Mouse (Mus musculus) liver, embryonic 11.5 days (tissue): ENCODE data around the gene Vps13d. TPM values are rescaled to one million over a fixed set of nuclear protein-coding genes. Genes with fewer than 3 reads are reported as not detected.

ENCODE experiments used
- ATAC-seq: fragments of 200-750 bp; cut with Nextera tagmentation; replicated peaks from 2 replicates; pipeline ENCODE4 v1.8.0; 2017; ENCODE audit warnings: moderate number of reproducible peaks, mild to moderate bottlenecking, moderate TSS enrichment, moderate library complexity; ENCODE audit not compliant: low FRiP score
- DNase-seq: peaks from one replicate; pipeline ENCODE4 v3.0.0-alpha.2; 2017; ENCODE audit warnings: low spot score
- H3K27ac ChIP-seq: fragments of 300-500 bp; sonication (generic); 2 replicates; pipeline ENCODE4 v1.5.1; 2014; ENCODE audit warnings: mild to moderate bottlenecking, low read depth, low read length, control low read depth
- H3K27me3 ChIP-seq: fragments of 300-500 bp; sonication (generic); replicated peaks from 2 replicates; pipeline ENCODE4 v1.6.1; 2014; ENCODE audit warnings: low read length, mixed read lengths; ENCODE audit not compliant: control insufficient read depth, insufficient read depth
- H3K36me3 ChIP-seq: fragments of 300-500 bp; sonication (generic); 2 replicates; pipeline ENCODE4 v1.6.1; 2014; ENCODE audit warnings: mild to moderate bottlenecking, low read length, moderate library complexity, mixed read lengths; ENCODE audit not compliant: control insufficient read depth, insufficient read depth
- H3K4me1 ChIP-seq: fragments of 300-500 bp; sonication (generic); replicated peaks from 2 replicates; pipeline ENCODE4 v1.6.1; 2014; ENCODE audit warnings: low read length, mixed read lengths; ENCODE audit not compliant: control insufficient read depth, insufficient read depth
- H3K4me2 ChIP-seq: fragments of 300-500 bp; sonication (generic); 2 replicates; pipeline ENCODE4 v1.6.1; 2014; ENCODE audit warnings: mild to moderate bottlenecking, control low read depth, moderate library complexity
- H3K4me3 ChIP-seq: fragments of 300-500 bp; sonication (generic); 2 replicates; pipeline ENCODE4 v1.5.1; 2014; ENCODE audit warnings: low read depth, low read length, control low read depth
- H3K9ac ChIP-seq: fragments of 300-500 bp; sonication (generic); 2 replicates; pipeline ENCODE4 v1.6.1; 2014; ENCODE audit warnings: low read depth, low read length, control low read depth
- H3K9me3 ChIP-seq: fragments of 300-500 bp; sonication (generic); 2 replicates; pipeline ENCODE4 v1.6.1; 2016; ENCODE audit warnings: low read length, inconsistent platforms, mixed read lengths; ENCODE audit not compliant: control insufficient read depth
- WGBS: fragments of 180-500 bp; shearing (Covaris S2); extraction: QIAGEN DNeasy Blood & Tissue Kit; methylation state at CpG from one replicate; pipeline ENCODE4 v1.1.7; 2014; 5-methylcytosine and 5-hydroxymethylcytosine counted together
- polyA plus RNA-seq: library from polyadenylated mRNA; unstranded; fragments of >200 nt; fragmentation: Nextera tagmentation; extraction: Ambion mirVana; gene quantifications from 2 replicates; pipeline ENCODE4 v1.2.1, GENCODE M21; 2014

Gene Vps13d
- polyA plus RNA-seq, 1 experiment from 2014 or later: 11.7 TPM

DNA sequence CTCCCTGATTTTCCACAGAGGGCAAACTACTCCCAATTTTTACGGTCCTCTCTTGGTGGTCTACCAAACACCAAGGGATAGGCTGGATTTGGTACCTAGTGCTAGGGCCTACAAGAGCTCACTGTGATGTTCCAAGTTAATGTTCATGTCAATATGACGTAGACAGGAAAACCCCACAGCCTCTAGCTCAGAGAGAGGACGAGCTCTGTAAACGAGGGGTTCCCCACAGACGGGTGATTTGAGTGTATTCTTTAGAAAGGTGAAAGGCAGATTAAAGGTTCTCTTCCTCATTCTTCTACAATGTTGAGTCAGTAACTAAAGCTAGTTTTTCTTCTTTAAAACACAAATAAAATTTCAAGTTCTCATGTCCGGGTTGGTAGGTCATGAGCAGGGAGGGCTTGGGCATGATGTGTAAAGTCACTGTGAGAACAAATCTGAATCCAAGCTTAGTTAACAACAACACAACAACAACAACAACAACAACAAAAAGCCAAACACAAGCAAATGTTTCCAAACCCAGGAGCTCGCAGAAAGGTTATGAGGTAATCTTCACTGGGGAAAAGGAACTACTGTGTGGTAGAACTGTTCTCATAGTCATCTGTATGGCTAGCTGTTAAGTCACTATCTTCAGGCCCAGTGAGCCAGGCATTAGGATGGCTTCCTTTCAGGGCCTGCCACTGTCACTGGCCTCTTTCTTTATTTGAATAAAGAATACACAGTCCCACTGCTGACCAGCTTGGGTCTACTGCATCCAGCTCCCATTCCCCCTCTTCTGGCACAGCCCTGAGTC, 208.6 kb downstream of the Vps13d start:
- Histone ChIP-seq H3K27me3 (no peaks in the 10 kb centered on the region), H3K4me3 (no peak overlapping the region), H3K27ac (no peak overlapping the region), H3K9ac (no peak overlapping the region), H3K4me2 (no peak overlapping the region), H3K4me1 (peaks cover 10% of the 10 kb centered on the region), H3K9me3 (no peaks in the 10 kb centered on the region), H3K36me3 (no peaks in the 10 kb centered on the region)
- DNase-seq: no peak
- no peak for ATAC-seq
- WGBS: 88% methylated on average over 7 of the region's 7 CpGs

DNA sequence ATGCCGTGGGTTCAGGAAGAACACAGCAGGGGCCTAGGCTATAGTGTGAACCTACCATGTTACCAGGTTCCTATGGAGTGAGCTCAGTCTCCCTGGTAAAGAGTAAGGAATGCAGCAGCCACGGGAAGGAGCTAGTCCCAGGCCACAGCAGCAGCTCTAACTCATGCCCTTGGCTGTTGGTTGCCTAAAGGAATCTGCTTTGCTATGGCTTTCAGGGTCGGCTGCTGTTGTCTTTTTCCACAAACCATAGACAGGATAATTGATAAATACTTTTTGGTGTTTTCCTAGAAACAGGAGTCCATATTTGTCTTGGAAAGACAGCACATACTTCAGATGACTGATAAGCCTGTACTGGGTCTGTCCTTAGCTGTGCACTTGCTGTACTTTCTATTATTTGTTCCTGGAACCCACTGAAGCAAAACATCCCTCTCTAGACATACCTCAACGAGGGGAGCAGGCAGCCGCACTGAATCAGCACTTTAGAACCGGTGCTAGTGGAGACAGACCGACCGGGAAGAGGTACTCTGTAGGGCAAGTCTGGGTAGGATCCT, 210.9 kb downstream of the Vps13d start:
- no peak overlapping the region for H3K9ac ChIP-seq
- ATAC-seq: no peak
- H3K4me2 ChIP-seq: no peak overlapping the region
- WGBS: 61% methylated on average over 8 of the region's 8 CpGs
- no peaks in the 10 kb centered on the region for H3K36me3 ChIP-seq
- H3K4me3 ChIP-seq: no peak overlapping the region
- H3K9me3 ChIP-seq: no peaks in the 10 kb centered on the region
- H3K27ac ChIP-seq: no peak overlapping the region
- DNase-seq: no peak
- H3K27me3 ChIP-seq: no peaks in the 10 kb centered on the region
- peaks cover 11% of the 10 kb centered on the region for H3K4me1 ChIP-seq

DNA sequence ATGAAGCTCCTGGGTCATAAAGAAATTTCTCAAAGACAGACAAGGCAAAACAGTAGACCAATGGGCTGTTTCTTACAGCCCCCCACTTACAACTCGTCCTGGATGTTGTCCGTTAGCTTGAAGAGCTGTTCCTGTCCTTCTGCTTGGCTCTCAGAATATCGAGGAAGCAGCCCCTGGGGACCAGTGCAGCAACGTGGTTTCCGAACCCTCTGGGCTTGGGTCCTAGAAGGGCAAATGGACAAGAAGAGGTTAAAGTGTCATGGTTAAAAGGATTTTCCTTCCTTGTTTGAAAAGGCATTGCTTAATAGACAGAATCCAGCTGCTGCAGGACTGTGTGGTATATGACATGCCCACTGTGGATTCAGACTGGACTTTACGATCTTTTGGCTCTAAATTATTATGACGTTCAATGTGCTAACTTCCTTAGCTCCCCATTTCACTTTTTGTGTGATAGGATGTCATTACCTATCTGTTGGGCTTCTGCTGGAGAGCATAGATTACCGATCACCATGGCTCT, 211.5 kb downstream of the Vps13d start:
- H3K9me3 ChIP-seq: no peaks in the 10 kb centered on the region
- no peaks in the 10 kb centered on the region for H3K36me3 ChIP-seq
- H3K4me1 ChIP-seq: peaks cover 11% of the 10 kb centered on the region
- H3K4me3 ChIP-seq: no peak overlapping the region
- H3K9ac ChIP-seq: no peak overlapping the region
- H3K27ac ChIP-seq: no peak overlapping the region
- ATAC-seq (no peak), DNase-seq (no peak)
- 77% methylated on average over 8 of the region's 8 CpGs for WGBS
- H3K4me2 ChIP-seq: no peak overlapping the region
- no peaks in the 10 kb centered on the region for H3K27me3 ChIP-seq

DNA sequence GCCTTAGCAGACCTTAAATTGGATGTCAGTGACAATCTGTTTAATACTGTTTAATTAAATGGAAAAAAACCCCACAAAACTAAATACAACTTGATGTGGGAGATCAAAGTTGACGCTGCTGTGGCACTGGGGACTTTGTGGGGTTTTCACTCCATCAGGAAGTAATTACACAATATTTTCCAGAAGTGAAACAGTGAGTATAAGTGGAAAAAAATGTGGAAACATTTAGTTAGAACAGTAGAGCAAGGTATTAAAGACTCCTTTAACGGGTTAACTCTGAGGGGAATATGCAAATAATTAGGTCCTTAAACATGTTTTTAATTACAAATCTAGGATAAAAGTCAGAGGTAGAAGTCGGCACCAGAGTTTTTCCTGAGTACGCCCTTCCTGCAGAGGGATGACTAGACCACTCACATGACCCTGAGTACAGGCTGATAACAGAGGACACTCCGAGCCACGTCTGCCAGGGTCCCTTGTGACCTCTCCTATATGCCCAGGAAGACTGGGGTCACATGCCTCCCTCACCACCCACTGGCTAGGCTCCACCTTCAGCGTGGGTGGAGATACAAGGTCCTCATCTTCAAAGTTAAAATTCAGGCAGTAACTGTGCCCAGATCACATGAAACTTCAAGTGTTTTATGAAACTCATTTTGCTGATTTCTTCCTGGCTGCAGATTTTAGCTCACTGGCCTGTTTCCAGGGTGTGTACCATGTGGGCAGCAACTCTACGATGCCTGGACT, 213.8 kb downstream of the Vps13d start:
- Histone ChIP-seq H3K9ac (no peak overlapping the region), H3K4me3 (no peak overlapping the region), H3K4me1 (peaks cover 11% of the 10 kb centered on the region), H3K36me3 (no peaks in the 10 kb centered on the region), H3K9me3 (no peaks in the 10 kb centered on the region), H3K27ac (no peak overlapping the region), H3K4me2 (no peak overlapping the region), H3K27me3 (no peaks in the 10 kb centered on the region)
- 48% methylated on average over 8 of the region's 8 CpGs for WGBS
- DNase-seq: no peak
- peak; percentile 55 for ATAC-seq

DNA sequence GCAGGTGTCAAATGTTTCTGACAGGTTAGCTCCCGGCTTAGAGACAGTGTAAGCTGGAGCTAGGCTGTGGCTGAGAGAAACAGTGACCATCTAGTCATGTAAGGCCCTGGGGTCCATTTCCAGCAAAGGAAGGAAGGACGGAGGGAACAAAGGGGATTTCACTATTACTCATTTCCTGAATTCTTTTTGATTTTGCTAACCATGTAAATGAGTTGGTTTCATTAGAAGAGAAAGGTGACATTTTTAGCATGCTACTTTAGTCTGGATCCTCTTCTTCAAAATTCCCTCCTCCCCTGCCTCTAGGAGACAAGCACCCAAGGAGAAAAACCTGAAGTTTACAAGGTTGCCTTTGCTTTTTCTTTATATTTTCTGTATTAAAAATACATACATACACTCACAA, 214.7 kb downstream of the Vps13d start:
- Histone ChIP-seq H3K4me1 (peaks cover 11% of the 10 kb centered on the region), H3K4me2 (no peak overlapping the region), H3K9ac (no peak overlapping the region), H3K27ac (no peak overlapping the region), H3K27me3 (no peaks in the 10 kb centered on the region), H3K4me3 (no peak overlapping the region), H3K9me3 (no peaks in the 10 kb centered on the region), H3K36me3 (no peaks in the 10 kb centered on the region)
- no peak for DNase-seq
- no peak for ATAC-seq
- WGBS: 76% methylated on average over 2 of the region's 2 CpGs

- no peak for ATAC-seq
- no peak overlapping the region for H3K9ac ChIP-seq
Measured at GRCm38 (mm10) chr4:144978039-144978438, 216.8 kb downstream of the Vps13d start.

GRCm38 (mm10) chr4:144977057-144977456, 217.7 kb downstream of the Vps13d start:
- WGBS: 55% methylated on average over 1 of the region's 1 CpGs

More at GRCm38 (mm10) chr4:144978039-144978438, 216.8 kb downstream of the Vps13d start:
- Histone ChIP-seq H3K4me3 (no peak overlapping the region), H3K4me2 (no peak overlapping the region), H3K27me3 (no peaks in the 10 kb centered on the region), H3K9me3 (no peaks in the 10 kb centered on the region), H3K4me1 (peaks cover 11% of the 10 kb centered on the region), H3K36me3 (no peaks in the 10 kb centered on the region), H3K27ac (no peak overlapping the region)
- WGBS: 85% methylated on average over 6 of the region's 6 CpGs
- DNase-seq: no peak

GRCm38 (mm10) chr4:144975505-144975904, 219.3 kb downstream of the Vps13d start:
- Histone ChIP-seq H3K4me3 (no peak overlapping the region), H3K36me3 (no peaks in the 10 kb centered on the region), H3K4me1 (peaks cover 4% of the 10 kb centered on the region; the same call in 1 of the 2 replicates), H3K4me2 (no peak overlapping the region), H3K9me3 (no peaks in the 10 kb centered on the region), H3K27me3 (no peaks in the 10 kb centered on the region), H3K9ac (no peak overlapping the region), H3K27ac (no peak overlapping the region)
- ATAC-seq (no peak), DNase-seq (no peak)
- 85% methylated on average over 2 of the region's 2 CpGs for WGBS

More at GRCm38 (mm10) chr4:144977057-144977456, 217.7 kb downstream of the Vps13d start:
- DNase-seq (no peak), ATAC-seq (no peak)
- H3K4me2 ChIP-seq: no peak overlapping the region
- no peak overlapping the region for H3K4me3 ChIP-seq
- no peak overlapping the region for H3K9ac ChIP-seq
- no peaks in the 10 kb centered on the region for H3K36me3 ChIP-seq
- no peaks in the 10 kb centered on the region for H3K27me3 ChIP-seq
- H3K27ac ChIP-seq: no peak overlapping the region
- no peaks in the 10 kb centered on the region for H3K9me3 ChIP-seq
- peaks cover 11% of the 10 kb centered on the region for H3K4me1 ChIP-seq
